Mouse (Mus musculus) heart, postnatal 4 days (tissue): Measurements from ENCODE around the gene Cyb5r3. TPM values are rescaled to one million over a fixed set of nuclear protein-coding genes. Genes with fewer than 3 reads are reported as not detected.
A peak's percentile ranks its signal among the peaks of the same experiment; 100 is the strongest.

Source experiments
- DNase-seq: peaks from one replicate; pipeline ENCODE4 v3.0.0; 2021
- total RNA-seq, 2 experiments: library from RNA; stranded (reverse); gene quantifications; 2 replicates each; pipeline ENCODE4 v1.2.3; 2021

Gene Cyb5r3
- total RNA-seq, 2 experiments from 2014 or later = 135 to 141 TPM

DNA sequence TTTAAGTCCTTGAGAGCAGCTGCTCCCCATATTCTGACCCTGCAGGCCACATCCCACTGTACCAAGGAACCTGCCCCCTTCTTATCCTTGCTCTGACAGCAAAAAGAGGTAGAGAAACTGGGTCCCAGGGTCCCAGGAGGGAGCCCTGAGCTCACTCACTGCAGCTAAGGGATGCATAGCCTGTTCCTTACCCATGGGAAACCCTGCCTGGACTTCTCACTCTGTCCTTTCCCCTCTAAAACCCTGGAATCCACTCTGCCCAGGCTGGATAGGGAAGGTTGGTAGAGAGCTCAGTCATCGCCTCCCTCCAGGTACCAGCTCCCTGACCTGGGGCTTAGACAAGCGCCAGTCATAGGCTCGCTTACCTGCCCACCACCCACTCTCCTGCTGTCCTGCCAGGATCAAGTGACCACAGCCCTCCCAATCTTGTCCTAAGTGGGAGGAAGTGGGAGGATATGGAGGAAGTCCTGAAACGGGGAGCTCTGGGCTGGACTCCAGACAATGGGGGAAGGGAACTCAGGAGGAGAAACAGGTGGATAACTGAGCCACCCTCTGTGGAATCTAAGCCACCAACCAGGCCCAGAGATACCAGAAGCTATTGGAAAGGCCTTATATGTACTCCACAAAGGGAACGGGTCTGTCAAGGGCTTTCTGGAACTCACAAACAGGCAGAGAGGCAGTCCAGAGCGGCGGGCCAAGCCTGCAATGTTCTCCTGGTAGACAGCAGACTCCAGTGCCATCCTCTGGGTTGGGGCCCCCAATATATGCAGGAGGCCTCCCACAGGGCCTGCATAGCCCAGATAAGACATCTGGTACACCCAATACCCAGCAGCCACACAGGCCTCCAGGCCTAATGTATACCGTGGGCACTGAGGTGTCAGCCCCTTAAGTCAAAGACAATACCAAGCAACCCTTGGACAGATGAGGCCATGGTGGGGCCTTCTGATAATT lies 2.3 kb downstream of the Cyb5r3 start:
- peak; percentile 54 for DNase-seq

DNA sequence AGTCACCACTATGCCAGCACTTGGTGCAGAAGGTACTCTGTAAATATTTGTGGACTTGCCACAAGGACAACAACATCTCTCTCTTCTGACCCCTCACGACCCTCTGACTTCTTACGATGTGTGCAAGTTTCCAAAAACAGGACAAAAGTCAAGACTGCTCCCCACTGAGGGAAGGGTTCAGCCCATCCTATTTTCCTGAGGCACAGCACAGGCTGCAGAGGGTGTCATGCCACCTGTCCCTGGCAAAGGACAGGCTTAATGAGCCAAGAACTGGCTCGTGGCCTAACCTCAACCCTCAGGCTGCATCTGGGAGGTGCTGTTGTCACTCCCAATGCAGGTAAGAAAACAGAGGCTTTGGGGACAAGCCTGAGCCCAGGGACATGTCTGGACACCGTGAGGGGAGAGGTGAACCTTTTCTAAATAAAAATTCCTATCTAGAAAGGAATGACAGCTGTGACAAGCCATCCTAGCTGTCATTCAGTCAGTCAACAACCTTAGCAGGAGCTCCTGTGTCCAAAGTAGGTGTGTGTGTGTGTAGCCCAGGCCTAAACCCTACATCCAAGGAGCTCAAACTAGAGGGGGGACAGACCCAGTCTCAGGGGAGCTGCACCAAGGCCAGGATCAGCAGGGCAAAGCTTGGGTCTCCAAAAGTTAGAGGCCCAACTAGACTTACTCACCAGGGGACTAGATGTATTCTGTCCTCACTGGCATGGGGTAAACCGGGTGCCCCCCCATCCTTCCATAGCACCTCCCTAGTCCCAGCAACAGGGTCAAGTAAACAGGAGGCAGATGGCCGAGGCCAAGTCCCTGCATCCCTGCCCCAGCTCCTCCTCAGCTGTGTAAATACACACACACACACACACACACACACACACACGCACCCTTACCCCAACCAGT lies 3.3 kb downstream of the Cyb5r3 start:
- DNase-seq = no peak

DNA sequence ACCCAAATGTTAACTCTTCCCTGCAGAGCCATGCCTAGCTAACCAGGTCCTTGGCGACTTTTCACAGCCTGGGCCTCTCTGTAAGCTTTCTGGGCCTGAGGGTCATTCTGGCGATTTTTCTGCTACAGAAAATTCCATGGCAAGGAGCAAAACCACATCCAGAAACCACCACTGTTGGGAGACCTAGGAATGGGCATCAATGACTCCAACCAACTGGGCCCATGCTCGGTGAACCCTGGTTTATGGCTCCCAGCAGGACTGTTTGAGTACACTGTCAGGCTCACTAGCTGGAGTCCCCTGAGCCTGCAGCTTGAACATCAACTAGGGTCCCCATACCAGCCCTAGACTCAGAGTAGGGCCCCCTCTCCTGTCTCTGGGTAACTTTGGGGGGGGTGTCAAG lies 4.1 kb downstream of the Cyb5r3 start:
- no peak for DNase-seq

DNA sequence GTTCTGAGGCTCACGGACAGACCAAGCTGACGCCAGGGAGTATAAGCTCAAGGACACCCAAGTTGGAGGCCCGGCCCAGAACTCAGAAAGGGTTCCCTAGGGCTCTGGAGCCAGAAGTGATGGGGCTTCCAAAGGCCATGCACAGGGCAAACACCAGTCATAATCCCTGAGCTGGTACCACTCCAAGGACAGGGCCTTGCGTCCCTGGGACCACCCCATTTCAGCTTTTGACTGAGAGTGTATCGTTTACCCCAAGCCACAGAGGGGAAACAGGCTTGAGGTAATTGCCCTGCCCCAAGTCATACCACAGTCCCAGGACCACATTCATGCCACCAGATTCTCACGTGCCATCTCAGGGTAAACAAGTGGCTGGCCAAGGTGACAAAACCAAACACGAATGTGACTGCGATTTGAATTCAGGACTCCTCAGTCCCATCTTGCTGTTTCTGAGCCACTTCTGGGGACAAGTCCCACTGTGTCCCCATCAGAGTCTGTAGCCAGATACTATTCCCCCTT lies 4.8 kb downstream of the Cyb5r3 start:
- no peak for DNase-seq

DNA sequence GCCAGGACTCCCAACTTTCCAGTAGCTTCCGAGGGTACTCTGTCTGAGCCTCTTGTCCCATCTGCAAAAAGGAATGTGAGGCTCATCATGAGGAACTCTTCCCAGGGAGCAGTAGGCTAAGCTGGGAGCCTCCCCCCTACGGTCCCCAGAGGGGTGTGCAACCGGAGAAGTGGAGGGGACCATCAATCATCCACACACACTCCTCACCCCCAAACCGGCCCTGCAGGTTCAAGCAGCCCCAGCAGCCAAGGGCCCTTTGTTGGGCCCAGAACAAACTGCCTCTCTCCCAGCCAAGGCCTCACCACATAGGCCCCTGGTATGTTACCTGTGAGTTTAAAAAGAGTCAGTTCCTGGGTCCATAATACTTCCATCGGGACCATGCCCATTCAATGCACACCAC lies 5.3 kb downstream of the Cyb5r3 start:
- no peak for DNase-seq

DNA sequence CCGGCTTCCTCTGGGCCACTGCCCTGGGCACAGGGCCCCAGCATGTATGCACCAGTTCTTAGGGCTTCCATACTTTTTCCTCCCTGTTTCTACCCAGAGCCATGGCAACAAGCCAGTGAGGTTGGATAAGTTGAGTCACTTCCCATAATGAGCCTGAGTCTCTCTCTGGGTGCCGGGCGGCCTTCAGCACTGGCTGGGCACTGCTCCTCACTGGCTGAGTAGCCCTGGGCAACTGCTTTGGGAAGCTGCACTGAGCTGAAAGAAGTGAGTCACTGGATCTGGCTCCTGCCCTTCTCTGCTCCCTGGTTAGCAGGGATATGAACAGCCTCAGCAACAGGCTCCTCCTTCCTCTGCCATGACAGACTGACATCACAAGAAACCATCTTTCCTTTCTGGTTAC lies 5.8 kb downstream of the Cyb5r3 start:
- peak; percentile 59 for DNase-seq

DNA sequence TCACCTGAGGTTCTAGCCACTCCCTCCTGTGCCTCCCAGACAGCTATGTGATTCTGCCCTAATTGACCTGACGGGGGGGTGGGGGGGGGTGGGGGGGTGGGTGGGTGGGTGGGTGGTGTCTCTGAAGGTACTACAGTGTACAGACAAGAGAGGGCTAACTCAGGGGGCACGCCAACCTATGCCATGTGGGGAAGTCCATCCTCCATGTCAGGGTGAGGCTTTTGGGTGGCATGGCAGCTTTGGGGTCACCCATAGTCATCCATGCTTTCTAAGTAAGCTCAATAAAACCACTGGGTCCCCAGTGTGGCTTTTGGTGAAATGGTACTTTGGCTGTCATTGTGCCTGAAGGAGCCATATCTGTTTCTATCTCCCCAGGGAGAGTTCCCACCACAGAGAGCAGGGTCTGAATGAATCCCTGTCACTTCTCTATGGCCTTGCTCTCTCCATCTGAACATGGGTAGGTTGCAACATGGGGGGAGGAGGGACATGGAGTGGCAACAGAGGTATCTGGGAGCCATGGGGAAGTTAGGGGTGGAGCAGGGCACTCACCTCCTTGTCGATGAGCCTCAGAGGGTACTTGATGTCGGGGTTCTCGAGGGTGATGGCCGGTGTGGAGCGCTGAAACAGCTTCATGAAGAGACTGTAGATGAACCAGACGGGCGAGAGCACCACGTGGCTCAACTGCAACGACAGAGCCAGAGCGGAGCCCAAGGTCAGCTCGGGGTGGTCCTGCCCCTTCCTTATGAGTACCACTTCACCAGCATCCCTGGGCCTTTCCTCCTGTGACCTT lies 6.7 kb downstream of the Cyb5r3 start:
- DNase-seq = no peak

DNA sequence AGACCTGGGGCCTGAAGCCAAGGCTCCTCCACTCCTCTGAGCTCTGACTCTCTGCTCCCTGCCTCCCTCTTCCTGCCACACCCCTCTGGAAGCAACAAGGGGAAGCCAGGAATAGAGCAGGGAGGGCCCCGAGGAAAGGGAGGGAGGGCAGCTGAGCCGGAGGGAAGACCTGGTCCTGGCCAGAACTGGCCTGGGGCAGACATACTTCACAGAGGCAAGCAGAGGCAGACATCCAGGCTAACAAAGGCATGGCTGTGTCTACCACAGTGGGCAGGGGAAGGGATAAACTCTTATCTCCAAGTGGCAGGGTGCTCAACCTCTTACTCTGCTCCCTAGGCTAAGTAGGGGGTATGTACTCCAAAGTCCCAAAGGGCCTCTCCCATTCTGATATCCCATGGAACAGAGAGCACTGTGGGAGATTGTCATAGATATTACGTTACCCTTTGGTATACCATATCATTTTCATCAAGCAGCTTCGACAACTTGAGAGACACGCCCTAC lies 7.4 kb downstream of the Cyb5r3 start:
- DNase-seq = peak; percentile 81

DNA sequence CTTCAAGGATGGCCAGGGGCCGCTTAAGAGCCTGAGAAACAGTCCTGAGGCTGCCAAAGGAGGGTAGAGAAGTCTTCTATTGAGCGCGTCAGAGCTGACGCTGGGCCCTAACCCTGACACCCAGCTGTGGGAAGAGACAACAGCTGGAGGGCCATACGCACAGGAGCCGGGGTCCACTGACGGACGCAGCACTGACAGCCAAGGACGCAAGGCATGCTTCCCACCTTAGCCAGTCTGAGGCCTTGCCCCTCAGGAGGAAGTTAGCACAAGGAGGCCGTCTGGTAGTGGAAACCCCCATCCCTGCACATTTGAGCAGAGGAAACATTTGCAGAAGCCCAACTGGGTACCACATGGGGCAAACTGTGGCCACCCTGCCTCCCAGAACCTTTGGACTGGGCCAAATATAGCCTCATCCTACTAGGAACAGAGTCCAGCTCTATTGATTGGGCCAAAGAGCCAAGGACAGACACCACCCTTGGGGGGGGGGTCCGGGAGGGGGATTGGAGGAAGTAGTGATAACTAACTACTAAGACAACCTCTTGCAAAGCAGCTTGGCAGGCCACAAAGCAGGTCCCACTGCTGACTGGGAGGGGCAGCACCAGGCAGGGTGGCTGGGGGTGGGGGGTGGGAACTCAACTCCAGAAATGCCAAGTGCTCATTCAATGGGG lies 9.4 kb downstream of the Cyb5r3 start:
- no peak for DNase-seq

DNA sequence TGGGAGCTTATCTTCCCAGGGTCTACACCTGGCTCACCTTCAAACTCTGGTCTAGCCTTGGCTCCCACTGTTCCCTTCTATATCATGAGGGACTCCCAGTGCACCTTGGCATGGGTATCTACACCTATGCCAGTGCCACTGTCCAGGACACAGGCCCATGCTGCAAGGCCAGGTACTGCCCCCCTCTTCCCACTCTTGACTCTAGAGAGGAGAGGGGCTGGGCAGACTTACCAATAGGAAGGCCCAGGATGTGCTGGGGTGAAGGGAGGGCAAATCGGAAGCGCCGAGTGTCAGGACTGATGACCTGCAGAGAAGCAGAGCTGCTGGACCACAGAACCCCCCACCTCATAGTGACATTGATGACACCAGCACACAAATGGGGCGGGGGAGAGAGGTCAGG lies 10.4 kb downstream of the Cyb5r3 start:
- no peak for DNase-seq

DNA sequence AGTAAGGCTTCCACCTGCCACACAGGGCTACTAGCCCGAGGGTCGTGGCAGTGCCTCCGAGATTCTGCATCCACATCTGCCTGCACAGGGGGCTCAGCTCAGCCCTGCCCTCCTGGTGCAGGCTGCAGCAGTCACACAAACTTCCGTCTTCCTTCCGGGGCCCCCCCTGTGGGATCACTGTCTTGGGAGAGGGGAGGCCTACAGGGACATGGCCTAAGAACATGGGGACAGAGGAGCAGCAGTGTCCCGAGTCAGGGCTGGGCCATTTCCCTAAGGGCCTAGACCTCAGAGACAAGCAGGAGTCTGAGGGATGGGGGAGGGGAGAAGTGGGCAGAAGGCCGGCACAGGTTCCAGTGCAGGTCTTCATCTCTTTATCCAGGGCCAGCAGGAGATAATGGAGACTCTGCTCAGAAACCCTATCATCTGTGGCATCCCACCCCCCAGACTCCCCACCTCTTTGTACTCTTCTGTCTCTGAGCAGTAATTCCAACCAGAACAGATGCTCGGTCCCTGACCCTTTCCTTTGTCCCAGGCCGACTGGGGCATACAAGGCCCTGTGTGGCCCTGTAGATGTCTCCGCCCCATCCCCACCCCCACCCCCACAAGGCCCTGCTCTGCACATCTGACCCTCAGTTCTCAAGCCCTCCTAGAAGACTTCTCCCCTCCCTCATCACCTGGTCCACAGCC lies 11.2 kb downstream of the Cyb5r3 start:
- no peak for DNase-seq

DNA sequence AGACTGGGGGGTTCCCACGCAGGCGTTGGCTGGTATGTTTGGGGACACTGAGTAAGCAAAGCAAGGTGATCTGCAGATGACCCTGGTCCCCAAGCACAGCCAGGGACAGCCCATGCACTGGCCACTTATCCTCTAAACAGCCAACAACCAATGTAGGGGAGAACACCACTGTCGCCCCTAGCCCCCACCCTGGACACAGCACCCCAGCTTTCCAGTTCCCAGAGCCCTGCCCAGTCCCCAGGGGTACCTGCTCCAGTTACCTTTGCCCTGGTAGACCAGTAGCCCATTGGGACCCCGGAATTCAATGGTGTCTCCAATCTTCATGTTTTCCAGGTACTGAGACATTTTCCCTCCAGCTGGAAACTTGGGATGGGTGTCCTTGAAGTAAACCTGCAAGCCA lies 11.8 kb downstream of the Cyb5r3 start:
- DNase-seq = no peak

DNA sequence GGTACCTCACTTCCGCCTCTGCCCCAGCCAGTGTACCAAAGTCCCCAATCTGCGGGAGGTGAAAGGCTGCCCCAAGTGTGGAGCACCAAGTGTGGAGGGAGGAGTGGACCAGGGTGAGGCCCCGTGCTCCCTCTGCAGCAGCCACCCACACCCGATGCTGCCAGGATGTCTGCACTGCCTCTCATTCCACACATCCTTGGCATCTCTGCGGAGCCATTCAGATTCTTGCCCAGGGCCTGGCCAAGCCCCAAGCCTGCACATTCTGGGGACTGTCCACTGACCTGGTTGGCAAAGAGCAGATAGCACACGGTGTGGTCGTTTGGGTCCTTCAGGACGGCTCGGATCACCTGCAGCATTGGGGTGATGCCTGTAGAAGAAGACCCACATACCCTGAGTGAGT lies 12.6 kb downstream of the Cyb5r3 start:
- DNase-seq = peak; percentile 23

DNA sequence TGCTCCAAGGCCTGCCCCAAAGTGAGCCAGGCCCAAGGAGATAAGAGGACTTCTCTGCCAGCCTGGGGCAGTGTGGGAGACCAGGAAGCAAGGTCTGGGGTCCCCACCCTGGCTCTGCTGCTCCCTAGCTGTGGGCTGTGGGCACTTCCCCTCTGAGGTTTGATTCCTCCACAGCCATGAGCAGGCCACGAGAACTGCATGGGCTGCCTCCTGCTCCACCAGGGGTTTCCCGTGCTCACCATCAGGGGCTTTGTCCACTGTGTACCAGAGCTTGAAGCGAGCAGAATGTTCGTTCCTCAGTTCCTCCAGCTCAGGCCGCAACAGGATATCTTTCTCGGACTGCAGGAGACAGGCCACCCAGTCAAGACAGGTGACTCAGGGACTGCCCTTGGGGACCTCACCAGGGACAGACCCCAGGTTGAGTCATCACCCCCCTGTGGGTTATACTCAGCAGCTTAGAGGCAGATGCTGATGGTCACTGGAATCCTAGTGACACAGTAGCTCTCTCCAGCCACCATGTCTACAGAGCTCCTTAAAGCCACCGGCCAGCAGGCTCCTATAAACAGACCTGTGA lies 13.7 kb downstream of the Cyb5r3 start:
- no peak for DNase-seq

DNA sequence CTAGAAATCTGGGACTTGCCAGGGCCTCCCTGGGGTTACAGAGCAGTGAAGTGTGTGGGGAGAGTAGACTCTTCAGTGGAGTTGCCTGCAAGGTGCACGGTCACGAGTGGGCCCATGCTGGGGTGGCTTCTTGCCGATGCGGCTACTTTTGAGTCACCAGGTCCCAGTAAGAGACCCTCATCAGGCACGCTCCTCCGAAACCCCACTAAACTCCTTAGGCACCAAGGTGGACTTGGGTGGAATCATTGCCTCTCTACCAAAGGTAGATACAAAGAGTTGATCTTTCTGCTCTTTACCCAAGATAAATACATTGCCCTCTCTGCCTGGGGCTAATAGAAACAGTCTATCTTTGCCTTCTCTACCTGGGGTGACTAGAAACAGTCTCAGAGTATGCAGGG lies 14.7 kb downstream of the Cyb5r3 start:
- DNase-seq = no peak

DNA sequence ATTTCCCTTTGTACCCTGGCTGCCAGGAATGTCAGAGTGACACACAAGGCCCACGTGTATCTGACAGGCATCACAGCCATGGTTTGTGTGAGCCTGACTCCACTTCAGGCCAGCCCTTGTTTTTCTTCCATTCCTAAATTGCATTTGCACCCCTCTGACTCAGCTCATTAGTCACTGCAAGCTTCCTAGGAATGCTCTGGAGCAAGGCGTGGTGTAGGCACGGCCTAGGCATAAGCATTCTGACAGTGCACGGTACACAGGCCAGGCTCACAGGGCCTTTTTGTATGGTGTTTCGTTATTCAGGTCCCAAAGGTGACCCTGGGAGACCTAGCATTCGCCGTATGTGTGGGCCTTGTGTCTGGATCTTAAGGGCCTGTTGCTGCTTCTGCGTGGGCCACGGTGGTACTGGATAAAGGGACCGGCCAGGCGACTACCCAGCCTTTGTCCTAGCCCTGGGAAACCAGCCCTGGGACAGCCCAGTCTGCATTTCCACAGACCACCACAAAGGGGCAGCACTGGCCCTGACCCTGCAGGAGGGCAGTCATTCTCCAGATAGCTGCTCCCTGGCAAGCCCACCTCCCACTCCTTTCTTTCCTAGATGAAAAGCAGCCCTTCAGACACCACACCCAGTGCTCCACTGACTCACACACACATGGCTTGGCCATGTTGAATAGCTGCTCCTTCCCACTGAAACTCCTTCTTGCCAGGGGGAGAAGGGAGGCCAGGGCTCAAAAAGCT lies 15.3 kb downstream of the Cyb5r3 start:
- DNase-seq = peak; percentile 88

DNA sequence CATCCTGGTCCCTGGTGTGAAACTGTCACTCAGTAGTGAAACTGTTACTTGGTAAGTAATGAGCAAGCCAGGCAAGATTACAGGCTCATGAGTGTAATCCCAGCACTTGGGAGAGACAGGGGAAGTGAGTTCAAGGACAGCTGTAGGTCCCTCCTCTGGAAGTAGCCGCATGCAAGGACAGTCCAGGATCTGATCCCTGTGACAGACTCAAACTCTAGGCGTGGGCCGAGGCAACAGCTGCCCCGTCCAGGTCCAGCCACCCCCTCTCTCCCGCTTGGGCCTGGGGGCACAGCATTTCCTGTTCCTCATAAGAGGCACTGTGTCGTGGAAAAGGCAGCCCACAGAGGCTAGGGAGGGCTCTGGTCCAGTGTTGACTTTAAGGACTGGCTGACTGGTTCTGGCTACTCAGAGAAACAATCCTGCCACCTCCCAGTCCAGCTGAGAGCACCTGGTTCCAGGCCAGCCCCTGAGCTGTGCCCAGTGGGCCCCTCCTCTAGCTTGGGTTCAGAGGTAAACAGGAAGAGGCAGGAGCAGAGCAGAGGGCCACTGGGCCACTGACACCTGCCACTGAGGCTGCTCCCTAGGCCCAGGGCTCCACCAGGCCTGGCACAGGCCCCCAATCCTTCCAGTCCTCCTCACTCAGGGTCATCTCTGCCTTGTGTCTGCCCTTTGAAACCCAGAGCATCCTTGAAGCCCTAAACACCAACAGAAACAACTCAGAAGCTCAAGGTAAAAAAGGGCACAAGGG lies 16.5 kb downstream of the Cyb5r3 start:
- no peak for DNase-seq

DNA sequence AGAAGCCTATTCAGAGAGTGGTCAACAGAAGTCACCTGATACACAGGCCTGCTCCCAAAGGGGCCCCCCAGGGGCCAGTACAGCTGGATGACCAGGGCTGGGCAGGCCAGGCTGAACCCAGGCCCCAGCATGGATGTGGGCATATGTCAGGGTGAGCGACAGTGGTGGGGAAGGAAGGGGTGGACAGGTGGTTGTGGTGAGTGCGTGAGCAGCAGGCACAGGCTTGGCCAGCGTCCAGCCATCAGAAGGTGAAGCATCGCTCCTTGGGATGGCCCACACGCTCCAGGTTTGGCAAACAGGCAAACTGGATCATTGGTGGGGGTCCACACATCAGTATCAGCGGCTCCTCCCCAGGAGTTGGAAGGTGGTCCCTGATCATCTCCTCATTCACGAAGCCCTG lies 18.1 kb downstream of the Cyb5r3 start:
- DNase-seq = no peak

DNA sequence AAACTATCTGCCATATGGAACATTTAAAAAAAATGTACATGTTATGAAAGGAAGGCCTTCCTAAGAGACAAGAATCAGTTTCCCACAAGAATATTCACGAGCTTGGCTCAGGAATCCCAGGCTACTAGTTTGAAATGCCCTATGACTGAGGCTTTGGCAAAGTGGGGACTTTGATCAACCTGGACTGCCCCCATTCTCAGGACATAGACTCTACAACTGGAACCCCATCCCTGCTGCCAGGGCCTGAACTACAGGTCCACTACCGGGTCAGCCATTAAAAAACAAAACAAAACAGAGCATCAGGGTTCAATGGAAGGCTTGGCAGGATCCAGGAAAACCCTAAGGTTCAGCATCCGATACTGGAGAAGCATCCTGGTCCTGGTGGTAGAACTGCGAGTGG lies 21.7 kb downstream of the Cyb5r3 start:
- DNase-seq = no peak
